10 mouse cellular contexts compared by ENCODE assay signal in genomic region chr2:170730781-170731180, GRCm38 (mm10). TPM values are rescaled to one million over a fixed set of nuclear protein-coding genes. Genes with fewer than 3 reads are reported as not detected.
DNase-seq lines count a peak whose midpoint lies in the region; ATAC-seq lines count a peak whose summit lies in the region.
"Had no signal": no experiment of that assay in that cellular context is flagged by ENCODE, and none has a peak within 500 bp of the region (broad histone marks: within the 10 kb centered on the region; RNA-seq: fewer than 3 reads in every experiment).

No protein-coding gene starts in this region.

- no peaks in the 10 kb centered on the region for H3K9me3 ChIP-seq in neural tube, embryonic 11.5 days (ENCODE audit: control insufficient read depth, low read length)
- H3K9me3 ChIP-seq in forebrain, embryonic 15.5 days = no peaks in the 10 kb centered on the region
- H3K9me3 ChIP-seq in midbrain, embryonic 10.5 days (replicated peaks) = no peaks in the 10 kb centered on the region

- no peak overlapping the region for H3K4me3 ChIP-seq in neural tube, embryonic 11.5 days (ENCODE audit: low read depth, low read length)
- H3K4me3 ChIP-seq in forebrain, embryonic 15.5 days = no peak overlapping the region
- H3K4me3 ChIP-seq in midbrain, embryonic 10.5 days = peak overlapping the region; percentile 71

- DNase-seq in neural tube, embryonic 11.5 days (ENCODE audit: low spot score) = no peak
- no peak for DNase-seq in neural tube, embryonic 10.5 days (ENCODE audit: extremely low spot score, low spot score)
- DNase-seq in midbrain, embryonic 10.5 days (ENCODE audit: low spot score) = no peak
- DNase-seq in embryo, embryonic 11 days = no peak
- no peak for DNase-seq in right cerebral cortex, postnatal 14 days
- DNase-seq in retina, embryonic 14.5 days (ENCODE audit: low spot score) = no peak
- DNase-seq: gastrocnemius, postnatal 36 days; heart, postnatal 4 days; liver, embryonic 13.5 days had no signal

- no peaks in the 10 kb centered on the region; the same call in 1 of the 2 replicates for H3K4me1 ChIP-seq in neural tube, embryonic 11.5 days (ENCODE audit: control insufficient read depth, insufficient read depth, low read length)
- peaks cover 32% of the 10 kb centered on the region for H3K4me1 ChIP-seq in forebrain, embryonic 15.5 days
- peaks cover 46% of the 10 kb centered on the region for H3K4me1 ChIP-seq in midbrain, embryonic 10.5 days
- H3K4me1 ChIP-seq: liver, embryonic 13.5 days had no signal

- H3K27ac ChIP-seq in neural tube, embryonic 11.5 days (ENCODE audit: low read depth, low read length) = no peak overlapping the region
- no peak overlapping the region for H3K27ac ChIP-seq in forebrain, embryonic 15.5 days (replicated peaks)
- H3K27ac ChIP-seq in midbrain, embryonic 10.5 days (replicated peaks) = peak overlapping the region; percentile 84; the same call in 1 of the 2 replicates
- H3K27ac ChIP-seq: liver, embryonic 13.5 days had no signal

- no peaks in the 10 kb centered on the region for H3K27me3 ChIP-seq in neural tube, embryonic 11.5 days (ENCODE audit: control insufficient read depth, insufficient read depth, low read length)
- no peaks in the 10 kb centered on the region for H3K27me3 ChIP-seq in forebrain, embryonic 15.5 days
- H3K27me3 ChIP-seq in midbrain, embryonic 10.5 days (ENCODE audit: low read depth, poor library complexity, severe bottlenecking) = peaks cover 32% of the 10 kb centered on the region

- no peaks in the 10 kb centered on the region for H3K36me3 ChIP-seq in neural tube, embryonic 11.5 days (ENCODE audit: control insufficient read depth, insufficient read depth, low read length)
- no peaks in the 10 kb centered on the region for H3K36me3 ChIP-seq in forebrain, embryonic 15.5 days
- no peaks in the 10 kb centered on the region for H3K36me3 ChIP-seq in midbrain, embryonic 10.5 days
- H3K36me3 ChIP-seq: liver, embryonic 13.5 days had no signal

- 66% methylated on average over 13 of the region's 13 CpGs for WGBS in neural tube, embryonic 11.5 days
- 73% methylated on average over 13 of the region's 13 CpGs for WGBS in forebrain, embryonic 15.5 days
- WGBS in midbrain, embryonic 10.5 days = 72% methylated on average over 13 of the region's 13 CpGs

- peak overlapping the region; percentile 86 for H3K4me2 ChIP-seq in neural tube, embryonic 11.5 days (ENCODE audit: low read depth)
- H3K4me2 ChIP-seq in forebrain, embryonic 15.5 days (replicated peaks) = peak overlapping the region; percentile 68

- H3K9ac ChIP-seq in neural tube, embryonic 11.5 days (ENCODE audit: low read length) = peak overlapping the region; percentile 71; the same call in 1 of the 2 replicates
- H3K9ac ChIP-seq in forebrain, embryonic 15.5 days (replicated peaks) = no peak overlapping the region
- H3K9ac ChIP-seq: liver, embryonic 13.5 days had no signal

- no peak for ATAC-seq in neural tube, embryonic 11.5 days (ENCODE audit: insufficient read depth, low FRiP score, low TSS enrichment)
- ATAC-seq in forebrain, embryonic 15.5 days (replicated peaks) = no peak

RNA-seq across cellular contexts. Expression of gene Dok5, which starts 0.8 kb away (rescaled TPM):
- 18.8 and 23.5 TPM in 2 replicates for polyA plus RNA-seq in neural tube, embryonic 11.5 days (2014; fragmentation: Nextera tagmentation; extraction: Ambion mirVana)
- 73.9 and 76.7 TPM in 2 replicates for polyA plus RNA-seq in forebrain, embryonic 15.5 days (2015; fragmentation: Nextera tagmentation; extraction: Ambion mirVana)
- 12.4 and 17.8 TPM in 2 replicates for polyA plus RNA-seq in midbrain, embryonic 10.5 days (2016; fragmentation: Nextera tagmentation; extraction: Ambion mirVana)
